Mouse (Mus musculus) CH12.LX (cell line): ENCODE results near the gene Herc1.

Experiments used
- CHD2 ChIP-seq: IDR thresholded peaks from 2 replicates; pipeline ENCODE4 v1.6.1; 2011; ENCODE audit warnings: low read length, improper control_type of control experiment
- CTCF ChIP-seq, 2 experiments: IDR thresholded peaks in 1 of 2; conservative IDR thresholded peaks in 1 of 2; 2 replicates each; pipeline ENCODE4 v1.5.1; 2011 to 2012; ENCODE audit warnings: low read depth in 2 of 2, low read length in 2 of 2, improper control_type of control experiment in 1 of 2, inconsistent platforms in 1 of 2, mild to moderate bottlenecking in 1 of 2, moderate library complexity in 1 of 2
- ELF1 ChIP-seq: IDR thresholded peaks from 2 replicates; pipeline ENCODE4 v1.6.1; 2014; ENCODE audit warnings: low read depth, mild to moderate bottlenecking, inconsistent platforms, low read length, improper control_type of control experiment
- HCFC1 ChIP-seq: IDR thresholded peaks from 2 replicates; pipeline ENCODE4 v1.6.1; 2012; ENCODE audit warnings: low read depth, mild to moderate bottlenecking, inconsistent platforms, low read length, improper control_type of control experiment
- MAFK ChIP-seq: IDR thresholded peaks from 2 replicates; pipeline ENCODE4 v1.6.1; 2011; ENCODE audit warnings: low read length, improper control_type of control experiment; ENCODE audit not compliant: insufficient replicate concordance
- MAX ChIP-seq: IDR thresholded peaks from 2 replicates; pipeline ENCODE4 v1.6.1; 2011; ENCODE audit warnings: low read length, improper control_type of control experiment
- MEF2A ChIP-seq: IDR thresholded peaks from 2 replicates; pipeline ENCODE4 v1.6.1; 2014; ENCODE audit warnings: low read depth, mild to moderate bottlenecking, inconsistent platforms, low read length, improper control_type of control experiment, borderline replicate concordance
- POLR2A ChIP-seq: IDR thresholded peaks from 2 replicates; pipeline ENCODE4 v1.6.1; 2011; ENCODE audit warnings: low read depth, mild to moderate bottlenecking, improper control_type of control experiment, low read length
- POLR2AphosphoS2 ChIP-seq: IDR thresholded peaks from 2 replicates; pipeline ENCODE4 v1.6.1; 2011; ENCODE audit warnings: low read depth, low read length, improper control_type of control experiment
- SMC3 ChIP-seq: IDR thresholded peaks from 2 replicates; pipeline ENCODE4 v1.6.1; 2011; ENCODE audit warnings: low read depth, low read length, improper control_type of control experiment
- TBP ChIP-seq: conservative IDR thresholded peaks from 2 replicates; pipeline ENCODE4 v1.6.1; 2011; ENCODE audit warnings: low read depth, low read length, improper control_type of control experiment
- USF1 ChIP-seq: IDR thresholded peaks from 2 replicates; pipeline ENCODE4 v1.6.1; 2014; ENCODE audit warnings: low read depth, mild to moderate bottlenecking, inconsistent platforms, low read length, improper control_type of control experiment
- ZC3H11A ChIP-seq: IDR thresholded peaks from 2 replicates; pipeline ENCODE4 v1.6.1; 2012; ENCODE audit warnings: low read depth, mild to moderate bottlenecking, inconsistent platforms, low read length, improper control_type of control experiment
- ZMIZ1 ChIP-seq: IDR thresholded peaks from 2 replicates; pipeline ENCODE4 v1.6.1; 2012; ENCODE audit warnings: low read depth, mild to moderate bottlenecking, inconsistent platforms, low read length, improper control_type of control experiment

DNA sequence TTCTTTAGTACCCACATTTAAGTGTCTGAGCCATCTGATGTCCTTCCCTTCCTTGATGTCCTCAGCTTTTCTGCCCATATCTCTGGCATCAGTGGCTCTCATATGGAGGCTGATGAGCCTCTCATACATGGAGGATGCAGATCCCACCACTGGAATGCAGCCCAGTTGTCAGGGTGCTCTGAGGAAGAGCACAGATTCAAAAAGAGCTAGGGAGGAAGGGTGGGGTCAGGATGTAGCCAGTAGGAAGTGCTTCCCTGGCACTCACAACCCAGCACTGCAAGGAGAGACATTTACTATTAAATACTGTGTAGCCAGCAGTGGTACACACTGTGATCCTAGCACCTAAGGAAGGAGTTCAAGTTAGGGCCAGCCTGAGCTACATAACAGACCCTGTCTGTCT lies 156.2 kb downstream of the Herc1 start:
- TF ChIP-seq TBP (no peak), MAFK (no peak), ELF1 (no peak), MEF2A (no peak), ZMIZ1 (no peak), POLR2A (no peak), USF1 (no peak), SMC3 (no peak), CTCF (conservative IDR thresholded peaks at IDR 0.05 in 1 of 2, IDR thresholded peaks at IDR 0.05 in 1 of 2; ENCODE audit: low read depth in 2 of 2, low read length in 2 of 2) (no peak), POLR2AphosphoS2 (no peak), CHD2 (no peak), ZC3H11A (no peak), HCFC1 (no peak), MAX (no peak)
